Mouse (Mus musculus) testis, adult 2 months (tissue): ENCODE data around the gene Chmp4b. TPM values are rescaled to one million over a fixed set of nuclear protein-coding genes. Genes with fewer than 3 reads are reported as not detected.

Experiments used
- H3K27ac ChIP-seq: fragments of 200-500 bp; 2 replicates; pipeline ENCODE4 v1.5.1; 2012; ENCODE audit warnings: low read depth, low read length; ENCODE audit not compliant: control insufficient read depth, insufficient read depth
- H3K27me3 ChIP-seq: fragments of 200-500 bp; 2 replicates; pipeline ENCODE4 v1.6.1; 2012; ENCODE audit warnings: mild to moderate bottlenecking, low read length, moderate library complexity; ENCODE audit not compliant: control insufficient read depth, insufficient read depth
- H3K36me3 ChIP-seq: fragments of 200-500 bp; 2 replicates; pipeline ENCODE4 v1.6.1; 2012; ENCODE audit warnings: mild to moderate bottlenecking, low read length; ENCODE audit not compliant: control insufficient read depth, insufficient read depth
- H3K4me1 ChIP-seq: fragments of 200-500 bp; 2 replicates; pipeline ENCODE4 v1.6.1; 2012; ENCODE audit warnings: low read length; ENCODE audit not compliant: control insufficient read depth, insufficient read depth
- H3K4me3 ChIP-seq: fragments of 200-500 bp; 2 replicates; pipeline ENCODE4 v1.5.1; 2012; ENCODE audit warnings: low read depth, mild to moderate bottlenecking, low read length, moderate library complexity, mixed read lengths; ENCODE audit not compliant: control insufficient read depth
- CTCF ChIP-seq: fragments of 200-500 bp; IDR thresholded peaks from 2 replicates; pipeline ENCODE4 v1.5.1; 2012; ENCODE audit warnings: low read depth, mild to moderate bottlenecking, inconsistent platforms, low read length, moderate library complexity; ENCODE audit not compliant: control insufficient read depth, insufficient read depth, insufficient replicate concordance
- POLR2A ChIP-seq: fragments of 200-500 bp; IDR thresholded peaks from 2 replicates; pipeline ENCODE4 v1.6.1; 2012; ENCODE audit warnings: low read depth, mild to moderate bottlenecking, inconsistent platforms, low read length, moderate library complexity; ENCODE audit not compliant: control insufficient read depth
- polyA plus RNA-seq: library from polyadenylated mRNA; depleted of rRNA; stranded (reverse); fragments of >200 nt; gene quantifications from 2 replicates; pipeline ENCODE4 v1.2.3, GENCODE M21; 2012

Chmp4b gene
- polyA plus RNA-seq, 1 experiment, result 135 TPM

DNA sequence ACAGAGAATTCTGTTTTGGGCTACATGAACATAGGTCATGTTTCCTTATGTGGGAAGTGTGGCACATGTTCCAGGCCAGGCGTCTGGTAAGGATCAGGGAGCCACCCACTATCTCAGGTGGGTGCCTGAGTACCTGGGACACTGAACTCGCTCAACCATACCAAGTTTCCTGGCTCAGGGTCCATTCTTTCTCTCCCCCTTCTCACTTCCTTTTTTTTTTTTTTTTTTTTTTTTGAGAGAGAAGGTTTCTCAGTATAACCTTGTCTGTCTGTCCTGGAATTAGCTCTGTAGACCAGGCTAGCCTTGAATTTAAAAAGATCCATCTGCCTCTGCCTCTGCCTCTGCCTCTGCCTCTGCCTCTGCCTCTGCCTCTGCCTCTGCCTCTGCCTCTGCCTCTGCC is 68.8 kb downstream of the Chmp4b start:
- Histone ChIP-seq H3K36me3 (no peaks in the 10 kb centered on the region), H3K27me3 (no peaks in the 10 kb centered on the region), H3K27ac (no peak overlapping the region), H3K4me3 (no peak overlapping the region), H3K4me1 (peaks cover 2% of the 10 kb centered on the region)
- TF ChIP-seq POLR2A (no peak), CTCF (no peak)

DNA sequence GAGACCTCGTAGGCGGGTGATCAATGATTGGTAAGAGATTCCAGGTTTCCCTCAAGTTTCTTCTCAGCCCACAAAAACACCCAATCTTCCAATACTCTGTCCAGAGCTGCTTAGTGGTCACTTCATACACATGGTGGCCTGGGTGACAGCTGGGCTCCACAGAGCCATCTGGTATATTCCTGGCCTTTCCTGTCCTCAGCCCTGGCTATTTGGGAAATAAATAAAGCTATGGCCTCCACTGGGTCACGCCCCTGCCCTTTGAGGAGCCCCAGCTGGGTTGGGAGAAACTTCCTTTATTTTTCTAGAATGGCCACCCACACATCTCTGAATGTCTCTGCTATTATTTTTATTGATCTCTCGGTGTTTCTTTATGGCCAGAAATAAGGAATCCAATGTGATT is 72.0 kb downstream of the Chmp4b start:
- Histone ChIP-seq H3K36me3 (no peaks in the 10 kb centered on the region), H3K4me1 (peaks cover 2% of the 10 kb centered on the region), H3K27ac (no peak overlapping the region), H3K27me3 (no peaks in the 10 kb centered on the region), H3K4me3 (peak overlapping the region; percentile 52)
- TF ChIP-seq POLR2A, result no peak
- TF ChIP-seq CTCF, result no peak

GRCm38 (mm10) chr2:154729737-154730136 is 78.2 kb downstream of the Chmp4b start:
- H3K4me3 ChIP-seq, result no peak overlapping the region
- no peaks in the 10 kb centered on the region for H3K36me3 ChIP-seq
- H3K4me1 ChIP-seq, result no peaks in the 10 kb centered on the region; the same call in none of the 2 replicates
- no peaks in the 10 kb centered on the region for H3K27me3 ChIP-seq
- no peak overlapping the region for H3K27ac ChIP-seq
- TF ChIP-seq POLR2A, result no peak
- TF ChIP-seq CTCF, result no peak

DNA sequence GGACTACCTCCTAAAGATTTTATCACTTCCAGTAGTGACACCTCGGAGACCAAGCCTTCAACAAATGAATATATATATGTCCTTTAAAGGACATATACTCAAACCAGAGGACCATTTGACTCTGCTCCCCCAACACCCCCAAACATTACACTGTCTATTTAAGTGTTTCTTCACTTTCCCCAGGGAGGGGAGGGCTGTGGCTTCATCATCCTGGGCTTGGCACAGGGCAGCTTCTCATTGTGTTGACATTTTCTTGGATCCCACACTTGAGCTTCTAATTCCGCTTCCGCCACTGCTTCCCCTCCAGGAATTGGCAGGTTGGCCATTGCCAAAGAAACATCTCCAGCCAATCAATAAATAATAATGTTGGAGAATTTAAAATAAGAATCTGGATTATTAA is 79.3 kb downstream of the Chmp4b start:
- TF ChIP-seq CTCF (no peak), POLR2A (no peak)
- Histone ChIP-seq H3K4me1 (no peaks in the 10 kb centered on the region; the same call in 1 of the 2 replicates), H3K27ac (no peak overlapping the region), H3K4me3 (no peak overlapping the region), H3K36me3 (no peaks in the 10 kb centered on the region), H3K27me3 (no peaks in the 10 kb centered on the region)

DNA sequence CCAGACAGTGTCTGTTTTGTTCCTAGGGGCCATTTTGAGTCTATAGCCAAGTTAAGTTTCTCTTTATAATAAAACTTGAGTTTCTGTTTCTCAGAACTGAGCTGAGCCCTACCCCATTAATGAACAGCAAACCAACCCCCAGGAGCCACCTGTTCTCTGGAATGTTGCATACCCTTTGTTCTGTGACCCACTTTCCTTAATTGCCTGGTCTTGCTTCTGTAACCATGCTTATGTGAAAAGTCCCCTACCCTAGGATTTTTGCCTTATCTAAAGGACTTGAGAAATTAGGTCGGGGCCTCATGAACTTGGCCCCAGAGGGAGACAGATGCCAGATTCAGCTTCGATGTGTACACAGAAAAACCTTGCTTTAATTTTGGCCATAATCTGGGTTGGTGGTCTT is 80.4 kb downstream of the Chmp4b start:
- Histone ChIP-seq H3K36me3 (no peaks in the 10 kb centered on the region), H3K4me1 (no peaks in the 10 kb centered on the region; the same call in 1 of the 2 replicates), H3K27me3 (no peaks in the 10 kb centered on the region), H3K27ac (no peak overlapping the region), H3K4me3 (no peak overlapping the region)
- TF ChIP-seq POLR2A (no peak), CTCF (no peak)

DNA sequence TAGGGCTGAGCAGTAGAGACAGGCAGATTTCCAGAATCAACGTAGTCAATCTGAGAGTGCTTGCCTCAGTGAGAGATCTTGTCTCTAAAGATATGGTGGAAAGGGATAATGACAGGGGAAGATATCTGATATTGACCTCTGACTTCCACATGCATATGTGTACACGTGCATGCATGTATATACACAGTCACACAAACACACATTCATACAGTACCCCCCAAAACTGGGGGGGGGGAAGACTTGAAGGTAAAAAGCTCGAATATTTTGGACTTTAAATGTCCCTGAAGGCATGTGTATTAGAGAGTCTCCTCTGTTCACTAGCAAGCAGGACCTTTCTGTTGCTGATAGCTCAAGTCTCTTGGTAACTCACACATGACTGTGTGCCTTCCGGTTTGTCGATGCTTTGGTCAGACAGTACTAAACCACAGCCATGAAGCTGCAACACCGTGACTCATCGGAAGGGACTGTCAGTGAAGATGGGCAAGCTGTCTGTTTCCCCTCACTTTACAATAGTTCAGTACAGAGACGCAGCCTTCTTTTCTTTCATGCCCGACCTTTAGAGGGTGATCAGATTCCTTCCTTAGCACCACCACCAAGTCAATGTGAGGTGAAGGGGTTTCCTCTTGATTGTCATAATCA is 81.1 kb downstream of the Chmp4b start:
- H3K27ac ChIP-seq, result no peak overlapping the region
- H3K4me1 ChIP-seq, result no peaks in the 10 kb centered on the region

GRCm38 (mm10) chr2:154734977-154735376 is 83.5 kb downstream of the Chmp4b start:
- TF ChIP-seq POLR2A (no peak), CTCF (no peak)
- H3K4me1 ChIP-seq, result peaks cover under 1% of the 10 kb centered on the region; the same call in 1 of the 2 replicates
- H3K27ac ChIP-seq, result no peak overlapping the region
- no peaks in the 10 kb centered on the region for H3K36me3 ChIP-seq
- no peaks in the 10 kb centered on the region for H3K27me3 ChIP-seq
- H3K4me3 ChIP-seq, result no peak overlapping the region

More for the DNA sequence above, 81.1 kb downstream of the Chmp4b start:
- H3K4me3 ChIP-seq, result no peak overlapping the region
- no peaks in the 10 kb centered on the region for H3K36me3 ChIP-seq
- no peaks in the 10 kb centered on the region for H3K27me3 ChIP-seq
- no peak for TF ChIP-seq CTCF
- no peak for TF ChIP-seq POLR2A
